In the genomic region with DNA sequence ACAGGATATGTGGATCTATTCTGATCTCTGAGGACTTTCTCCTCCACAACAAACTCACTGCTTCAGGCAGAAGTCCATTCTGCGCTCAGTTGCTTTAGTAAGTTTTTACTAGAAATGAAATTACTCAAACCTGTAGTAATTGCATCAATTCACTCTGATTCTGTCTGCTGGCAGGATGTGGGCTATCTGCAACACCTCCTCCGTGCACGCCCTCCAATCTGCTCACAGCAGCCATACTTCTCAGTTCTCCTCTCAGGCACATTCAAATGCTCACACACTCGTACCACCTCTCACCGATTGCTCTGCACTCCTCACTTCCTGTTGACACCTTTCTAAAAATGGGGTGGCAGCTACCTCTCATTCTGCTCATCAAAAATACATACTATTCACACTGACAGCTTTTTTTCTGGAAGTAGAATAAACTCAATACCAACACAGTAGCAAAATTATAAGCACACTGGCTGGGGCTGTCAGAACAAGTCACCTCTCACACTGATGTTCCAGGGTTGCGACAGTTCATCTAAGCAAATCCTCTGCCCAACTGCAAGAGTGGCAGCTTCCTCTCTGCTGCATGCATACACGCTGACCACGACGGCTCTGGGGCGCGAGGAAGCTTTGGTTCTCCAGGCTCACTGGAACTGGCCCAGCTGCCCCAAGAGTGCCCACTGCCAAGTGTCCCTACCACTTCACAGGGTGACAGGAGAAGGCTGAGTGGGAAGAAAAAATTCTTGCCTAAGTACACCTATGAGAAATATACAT, we compare ENCODE assay signal across 8 mouse cellular contexts. TPM values are rescaled to one million over a fixed set of nuclear protein-coding genes. Genes with fewer than 3 reads are reported as not detected.
DNase-seq lines count a peak whose midpoint lies in the region; ATAC-seq lines count a peak whose summit lies in the region.
"Had no signal": no experiment of that assay in that cellular context is flagged by ENCODE, and none has a peak within 500 bp of the region (broad histone marks: within the 10 kb centered on the region; RNA-seq: fewer than 3 reads in every experiment).

No protein-coding gene starts in this region.

- H3K4me2 ChIP-seq in heart, embryonic 16.5 days (ENCODE audit: low read depth, low read length), result no peak overlapping the region
- no peak overlapping the region for H3K4me2 ChIP-seq in kidney, embryonic 16.5 days (replicated peaks; ENCODE audit: low read depth, low read length)
- H3K4me2 ChIP-seq in forebrain, embryonic 12.5 days, result no peak overlapping the region
- H3K4me2 ChIP-seq: neural tube, embryonic 13.5 days had no signal

- H3K36me3 ChIP-seq in heart, embryonic 16.5 days (ENCODE audit: control insufficient read depth, insufficient read depth), result peaks cover 13% of the 10 kb centered on the region
- peaks cover 11% of the 10 kb centered on the region for H3K36me3 ChIP-seq in kidney, embryonic 16.5 days (ENCODE audit: insufficient read depth, low read length)
- peaks cover 26% of the 10 kb centered on the region for H3K36me3 ChIP-seq in forebrain, embryonic 12.5 days (replicated peaks)

- no peaks in the 10 kb centered on the region for H3K27me3 ChIP-seq in heart, embryonic 16.5 days (ENCODE audit: control insufficient read depth, insufficient read depth, low read length)
- H3K27me3 ChIP-seq in kidney, embryonic 16.5 days (ENCODE audit: insufficient read depth, low read length), result no peaks in the 10 kb centered on the region
- no peaks in the 10 kb centered on the region for H3K27me3 ChIP-seq in forebrain, embryonic 12.5 days
- H3K27me3 ChIP-seq: neural tube, embryonic 13.5 days had no signal

- WGBS in heart, embryonic 16.5 days, result 36% methylated on average over 11 of the region's 11 CpGs
- 68% methylated on average over 11 of the region's 11 CpGs for WGBS in kidney, embryonic 16.5 days
- WGBS in forebrain, embryonic 12.5 days, result 91% methylated on average over 11 of the region's 11 CpGs

- peaks cover 35% of the 10 kb centered on the region for H3K4me1 ChIP-seq in heart, embryonic 16.5 days (ENCODE audit: control insufficient read depth, insufficient read depth, low read length)
- peaks cover 11% of the 10 kb centered on the region for H3K4me1 ChIP-seq in kidney, embryonic 16.5 days (ENCODE audit: insufficient read depth, low read length)
- peaks cover 18% of the 10 kb centered on the region for H3K4me1 ChIP-seq in forebrain, embryonic 12.5 days

- peak; percentile 33 to 57 for DNase-seq in left cerebral cortex, adult 18-20 months (ENCODE audit: low spot score in 2 of 2)
- no peak for DNase-seq in left cerebral cortex, postnatal 4 days
- DNase-seq in thymus, adult 18-20 months, result peak; percentile 45 to 62

- H3K9me3 ChIP-seq in heart, embryonic 16.5 days (replicated peaks; ENCODE audit: control insufficient read depth, low read length), result no peaks in the 10 kb centered on the region
- H3K9me3 ChIP-seq in kidney, embryonic 16.5 days (ENCODE audit: low read length), result no peaks in the 10 kb centered on the region
- no peaks in the 10 kb centered on the region for H3K9me3 ChIP-seq in forebrain, embryonic 12.5 days
- H3K9me3 ChIP-seq: neural tube, embryonic 13.5 days had no signal

- H3K4me3 ChIP-seq in heart, embryonic 16.5 days (ENCODE audit: low read length), result no peak overlapping the region
- no peak overlapping the region for H3K4me3 ChIP-seq in kidney, embryonic 16.5 days (ENCODE audit: low read length)
- H3K4me3 ChIP-seq in forebrain, embryonic 12.5 days (replicated peaks), result no peak overlapping the region
- H3K4me3 ChIP-seq: neural tube, embryonic 13.5 days had no signal

- ATAC-seq in heart, embryonic 16.5 days (replicated peaks; ENCODE audit: extremely low read depth, insufficient read depth, low FRiP score), result 0 out of 2 replicates have a peak, but pooled peaks have one; percentile 37
- ATAC-seq in megakaryocyte, adult 5-6 weeks (ENCODE audit: poor library complexity, severe bottlenecking), result peak; percentile 89
- no peak for ATAC-seq in kidney, embryonic 16.5 days (ENCODE audit: low FRiP score, low TSS enrichment)
- ATAC-seq in forebrain, embryonic 12.5 days (ENCODE audit: low FRiP score), result no peak

- intact Hi-C loops in left cerebral cortex, postnatal 4 days (cut with DNase I), result no loop called here

- H3K27ac ChIP-seq in heart, embryonic 16.5 days (ENCODE audit: low read length), result peak overlapping the region; percentile 36
- H3K27ac ChIP-seq in kidney, embryonic 16.5 days (ENCODE audit: low read length), result no peak overlapping the region
- H3K27ac ChIP-seq in forebrain, embryonic 12.5 days, result no peak overlapping the region; the same call in 1 of the 2 replicates
- H3K27ac ChIP-seq: neural tube, embryonic 13.5 days had no signal

- no peak overlapping the region for H3K9ac ChIP-seq in heart, embryonic 16.5 days (ENCODE audit: low read length)
- no peak overlapping the region for H3K9ac ChIP-seq in kidney, embryonic 16.5 days (replicated peaks; ENCODE audit: low read length)
- H3K9ac ChIP-seq in forebrain, embryonic 12.5 days, result no peak overlapping the region
- H3K9ac ChIP-seq: neural tube, embryonic 13.5 days had no signal

RNA-seq across cellular contexts. Expression of gene Bptf, which starts 29.3 kb away (rescaled TPM):
- total RNA-seq in left cerebral cortex, adult 18-20 months (2021), result 10 to 100 TPM; 64.4 to 67.2 TPM
- total RNA-seq in left cerebral cortex, postnatal 4 days (2021), result 10 to 100 TPM; 88.8 to 90.4 TPM
- polyA plus RNA-seq in heart, embryonic 16.5 days (2015; fragmentation: Nextera tagmentation; extraction: Ambion mirVana), result 17.8 and 18.4 TPM in 2 replicates
- 45.6 and 50.8 TPM in 2 replicates for total RNA-seq in megakaryocyte, adult 5-6 weeks (2015)
- 35.9 and 43.4 TPM in 2 replicates for total RNA-seq in megakaryocyte, adult 5-6 weeks (2017)
- 27.7 and 35.2 TPM in 2 replicates for polyA plus RNA-seq in kidney, embryonic 16.5 days (2015; fragmentation: Nextera tagmentation; extraction: Ambion mirVana)
- 43.3 and 48.3 TPM in 2 replicates for polyA plus RNA-seq in forebrain, embryonic 12.5 days (2016; fragmentation: Nextera tagmentation; extraction: Ambion mirVana)

Comparison
In these comparisons a context has a peak if more than half of its experiments do, and no peak if none do; other contexts are left out.
1. ATAC-seq: peak in heart, embryonic 16.5 days (single experiment) and megakaryocyte, adult 5-6 weeks (single experiment); none in kidney, embryonic 16.5 days (single experiment) and forebrain, embryonic 12.5 days (single experiment).